Mouse (Mus musculus): ENCODE data around the gene Gsk3a.
"Not testable (repeated sequence)": the region's sequence is repeated elsewhere in the genome, so short reads cannot be mapped to it uniquely, and the experiment has no call there.

Gene Gsk3a

GRCm38 (mm10) chr7:25272445-25273258 is 35.0 kb upstream of the Gsk3a start:
- peak; percentile 3 for DNase-seq

- DNase-seq, result no peak
Measured at GRCm38 (mm10) chr7:25271651-25272444, 34.2 kb upstream of the Gsk3a start.

DNA sequence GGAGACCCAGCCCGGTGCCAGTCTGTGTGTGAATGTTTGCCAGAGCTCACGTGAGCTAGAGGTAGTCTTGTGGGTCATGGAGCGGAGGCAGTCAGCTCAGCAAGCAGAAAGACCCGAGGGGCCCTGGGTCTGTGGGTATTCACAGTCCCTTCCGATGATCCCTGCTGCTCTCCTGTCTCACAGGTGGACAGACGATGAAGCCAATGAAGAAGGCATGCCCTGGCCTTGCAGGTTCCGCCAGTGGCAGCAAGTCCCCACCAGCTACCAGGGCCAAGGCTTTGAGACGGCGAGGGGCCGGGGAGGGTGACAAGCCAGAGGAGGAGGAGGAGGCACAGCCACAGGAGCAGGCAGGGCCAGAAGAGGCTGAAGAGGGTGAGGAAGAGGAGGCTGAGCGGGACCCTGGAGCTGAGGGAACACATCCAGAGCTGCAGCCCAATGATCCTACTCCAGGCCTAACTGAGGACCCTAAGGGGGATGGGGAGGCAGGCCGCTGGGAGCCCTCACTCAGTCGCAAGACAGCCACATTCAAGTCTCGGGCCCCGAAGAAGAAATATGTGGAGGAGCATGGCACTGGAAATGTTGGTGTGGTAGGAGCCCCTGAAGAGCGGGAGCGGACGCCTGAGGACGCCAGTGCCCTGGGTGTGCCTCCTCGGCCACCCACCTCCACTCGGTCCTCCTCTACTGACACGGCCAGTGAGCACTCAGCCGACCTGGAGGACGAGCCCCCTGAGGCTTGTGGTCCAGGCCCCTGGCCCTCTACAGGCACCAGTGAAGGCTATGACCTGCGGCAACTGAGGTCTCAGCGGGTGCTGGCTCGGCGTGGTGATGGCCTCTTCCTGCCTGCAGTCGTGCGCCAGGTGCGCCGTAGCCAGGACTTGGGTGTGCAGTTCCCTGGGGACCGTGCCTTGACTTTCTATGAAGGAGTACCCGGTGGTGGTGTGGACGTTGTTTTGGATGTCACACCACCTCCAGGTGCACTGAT is 33.3 kb upstream of the Gsk3a start:
- peak; percentile 4 for DNase-seq

GRCm38 (mm10) chr7:25269545-25270271 is 32.1 kb upstream of the Gsk3a start:
- DNase-seq, result no peak

DNA sequence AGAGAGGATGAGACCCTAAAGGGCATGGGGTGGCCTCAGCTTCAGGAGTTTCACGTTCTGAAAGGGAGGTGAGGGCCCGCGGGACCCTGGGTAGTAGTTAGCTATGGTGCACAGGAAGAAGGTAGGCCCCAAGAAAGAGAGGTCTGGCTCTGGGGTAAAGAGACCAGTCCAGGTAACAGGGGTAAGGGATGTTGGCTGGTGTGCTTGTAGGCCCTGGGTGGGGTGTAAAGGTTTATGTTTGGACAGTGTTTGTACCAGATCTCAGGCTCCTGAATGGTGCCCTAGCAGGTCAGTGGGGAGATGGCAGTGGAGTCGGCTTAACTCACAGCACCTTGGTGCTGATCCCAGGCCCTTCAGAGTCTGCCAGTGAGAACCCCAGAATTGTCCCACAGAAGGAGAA is 31.4 kb upstream of the Gsk3a start:
- DNase-seq, result peak; percentile 14

- no peak for DNase-seq
Measured at GRCm38 (mm10) chr7:25268588-25268987, 30.9 kb upstream of the Gsk3a start.

GRCm38 (mm10) chr7:25267751-25268463 is 30.3 kb upstream of the Gsk3a start:
- DNase-seq, result peak; percentile 98

- peak; percentile 93 for DNase-seq
Measured at GRCm38 (mm10) chr7:25267301-25267750, 29.7 kb upstream of the Gsk3a start, which contains the start of gene Cic. Gene Cic (plus strand): TSS chr7:25267704.

DNA sequence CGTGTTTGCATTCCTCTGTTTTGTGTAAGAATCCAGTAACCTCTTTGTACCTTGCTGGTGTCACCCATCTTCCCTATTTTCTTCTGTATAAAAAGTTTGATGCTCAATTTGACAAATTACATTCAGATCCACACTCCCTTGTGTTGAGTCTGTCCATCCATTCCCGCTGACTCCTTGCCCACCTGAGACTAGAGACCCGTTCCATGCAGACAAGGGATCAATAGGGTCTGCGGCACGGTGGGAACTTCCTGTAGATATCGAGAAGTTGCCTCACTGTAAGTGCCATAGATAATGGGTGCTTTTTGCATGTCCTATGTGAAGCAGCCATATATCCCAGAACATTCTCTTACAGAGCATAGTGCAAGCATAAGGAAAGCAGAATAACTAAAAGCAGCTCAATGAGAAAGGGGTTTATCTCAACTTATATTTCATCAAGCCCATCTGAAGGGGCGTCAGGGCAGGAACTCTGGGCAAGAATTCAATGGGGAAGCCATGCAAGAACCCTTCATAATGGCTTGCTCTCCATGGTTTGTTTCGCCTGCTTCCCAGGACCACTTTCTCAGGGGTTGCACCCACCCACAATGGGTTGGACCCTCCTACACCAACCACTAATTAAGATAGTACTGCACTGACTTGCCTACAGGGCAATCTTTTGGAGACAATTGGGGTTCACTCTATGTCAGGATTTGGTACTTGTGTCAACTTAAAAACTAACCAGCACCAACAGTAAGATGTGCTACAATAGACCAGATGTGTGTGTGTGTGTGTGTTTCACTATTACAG is 28.7 kb upstream of the Gsk3a start:
- no peak for DNase-seq

DNA sequence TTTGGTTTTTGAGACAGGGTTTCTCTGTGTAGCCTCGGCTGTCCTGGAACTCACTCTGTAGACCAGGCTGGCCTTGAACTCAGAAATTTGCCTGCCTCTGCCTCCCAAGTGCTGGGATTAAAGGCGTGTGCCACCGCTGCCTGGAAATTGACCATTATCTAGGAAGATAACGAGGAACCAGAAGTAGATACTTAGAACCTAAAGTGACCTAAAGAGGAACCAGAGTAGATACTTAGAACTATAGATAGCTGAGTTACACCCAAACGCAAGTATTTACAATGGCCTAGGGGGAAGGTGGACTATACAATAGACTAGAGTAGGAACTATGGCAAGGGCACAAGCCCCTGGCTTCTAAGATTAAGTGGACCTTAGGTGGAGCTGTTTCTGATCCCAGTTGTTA is 28.1 kb upstream of the Gsk3a start:
- not testable (repeated sequence) for DNase-seq

GRCm38 (mm10) chr7:25263968-25264870 is 26.6 kb upstream of the Gsk3a start:
- no peak for DNase-seq

GRCm38 (mm10) chr7:25261896-25262295 is 24.2 kb upstream of the Gsk3a start:
- no peak for DNase-seq

DNA sequence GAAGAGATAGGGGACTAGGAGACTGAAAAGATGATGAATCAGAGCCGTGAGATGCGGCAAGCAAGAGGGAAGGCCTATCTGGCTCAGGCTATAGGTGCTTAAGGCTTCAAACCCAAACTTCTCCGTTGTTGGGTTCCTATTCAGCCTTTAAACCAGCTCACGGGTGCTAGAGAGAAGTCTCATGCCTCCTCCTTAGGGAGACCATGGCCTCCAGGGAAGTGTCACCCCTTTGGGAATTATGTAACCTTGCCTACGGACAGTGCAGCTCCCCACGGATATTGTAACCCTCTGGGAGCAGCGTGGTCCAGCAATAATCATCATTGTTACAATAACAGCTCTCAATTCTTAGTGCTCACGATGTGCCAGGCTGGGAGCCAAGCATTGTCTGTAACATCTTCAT is 14.2 kb upstream of the Gsk3a start:
- no peak for DNase-seq

GRCm38 (mm10) chr7:25251071-25251791 is 13.6 kb upstream of the Gsk3a start:
- DNase-seq, result peak; percentile 69

DNA sequence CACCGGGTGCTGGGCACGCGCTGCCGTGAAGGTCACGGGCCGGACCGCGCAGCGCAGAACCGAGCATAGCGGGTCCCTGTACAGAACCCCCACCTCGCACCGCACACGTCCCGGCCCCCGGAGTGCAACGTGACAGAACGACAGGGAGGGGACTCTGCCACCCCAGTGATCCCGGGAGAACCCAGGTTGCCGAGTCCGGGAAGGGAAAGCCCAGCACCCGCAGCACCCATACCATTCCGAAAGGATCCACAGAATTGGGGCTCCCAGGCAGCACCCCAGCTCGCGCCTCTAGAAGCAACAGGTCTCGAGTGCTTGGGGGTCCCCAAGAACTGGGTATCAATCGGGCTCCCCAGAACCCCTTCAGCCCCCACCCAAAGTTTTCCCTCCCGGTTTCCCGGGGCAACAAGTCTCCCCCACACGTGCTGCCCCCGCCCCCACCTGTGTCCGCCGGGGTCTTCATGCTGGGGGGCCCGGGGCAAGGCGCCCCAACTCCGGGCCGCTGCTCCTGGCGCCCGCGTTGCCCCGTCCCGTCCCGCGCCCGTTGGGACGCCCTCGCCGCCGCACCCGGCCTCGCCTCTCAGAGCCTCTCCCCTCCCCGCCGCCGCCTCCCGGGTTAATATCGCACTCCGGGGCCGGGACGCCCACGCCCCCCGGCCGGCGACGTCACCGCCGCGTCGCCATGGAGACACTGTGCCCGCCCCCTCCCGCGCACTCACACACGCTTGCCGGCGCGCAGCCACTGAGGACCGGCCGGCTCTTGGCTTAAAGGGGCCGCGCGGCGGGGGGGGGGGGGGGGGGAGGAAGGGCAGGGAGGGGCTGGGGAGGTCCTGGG is 12.7 kb upstream of the Gsk3a start, which contains the start of gene Erf:
TSS of gene Erf (minus strand) at position 621 of the 832 bp plus-strand sequence.
- DNase-seq, result peak; percentile 97

GRCm38 (mm10) chr7:25249314-25250140 is 11.9 kb upstream of the Gsk3a start:
- DNase-seq, result peak; percentile 74
